Mouse (Mus musculus): ENCODE measurements at regions not wholly inside any gene's neighbourhood (a gene's known extent, or its start where the extent isn't known, plus 50 kb on each side); places are given as distances from the start of the nearest gene placed in this dataset.

GRCm38 (mm10) chr1:154118374-154119004 lies 82.5 kb upstream of the Zfp648 start:
- DNase-seq (ENCODE audit: low spot score): peak; percentile 76

GRCm38 (mm10) chr1:154119611-154120010 lies 81.4 kb upstream of the Zfp648 start:
- peak; percentile 25 for DNase-seq (ENCODE audit: low spot score)

GRCm38 (mm10) chr1:154120693-154121092 lies 80.3 kb upstream of the Zfp648 start:
- DNase-seq (ENCODE audit: low spot score): no peak

GRCm38 (mm10) chr1:154124981-154125380 lies 76.0 kb upstream of the Zfp648 start:
- no peak for DNase-seq (ENCODE audit: low spot score)

- no peak for DNase-seq (ENCODE audit: low spot score)
These were observed 74.5 kb upstream of the Zfp648 start for GRCm38 (mm10) chr1:154126487-154126886.

GRCm38 (mm10) chr1:154139488-154139887 lies 61.5 kb upstream of the Zfp648 start:
- DNase-seq (ENCODE audit: low spot score): no peak

- DNase-seq (ENCODE audit: low spot score): peak; percentile 49
These were observed 57.3 kb upstream of the Zfp648 start for GRCm38 (mm10) chr1:154143691-154144090.

GRCm38 (mm10) chr1:154147001-154147571 lies 53.9 kb upstream of the Zfp648 start:
- no peak for DNase-seq (ENCODE audit: low spot score)

GRCm38 (mm10) chr1:154148948-154149347 lies 52.0 kb upstream of the Zfp648 start:
- DNase-seq (ENCODE audit: low spot score): peak; percentile 31

- no peak for DNase-seq (ENCODE audit: low spot score)
These were observed 51.4 kb upstream of the Zfp648 start for GRCm38 (mm10) chr1:154149431-154150143.

- DNase-seq (ENCODE audit: low spot score): peak; percentile 93
These were observed 50.7 kb upstream of the Zfp648 start for GRCm38 (mm10) chr1:154150167-154150851.
